Mouse (Mus musculus) limb, embryonic 14.5 days (tissue): Measurements from ENCODE around the gene Add2. TPM values are rescaled to one million over a fixed set of nuclear protein-coding genes. Genes with fewer than 3 reads are reported as not detected.

Experiments used
- ATAC-seq: fragments of 200-750 bp; cut with Nextera tagmentation; 2 replicates; pipeline ENCODE4 v1.8.0; 2017; ENCODE audit warnings: low read depth, moderate number of reproducible peaks, moderate TSS enrichment; ENCODE audit not compliant: low FRiP score
- DNase-seq: peaks from one replicate; pipeline ENCODE4 v3.0.0-alpha.2; 2015; ENCODE audit warnings: low spot score
- H3K27ac ChIP-seq: fragments of 300-500 bp; sonication (generic); replicated peaks from 2 replicates; pipeline ENCODE4 v1.5.1; 2014; ENCODE audit warnings: low read depth, mild to moderate bottlenecking, low read length, moderate library complexity, mixed read lengths
- H3K27me3 ChIP-seq: fragments of 300-500 bp; sonication (generic); 2 replicates; pipeline ENCODE4 v1.6.1; 2014; ENCODE audit warnings: low read length, mixed read lengths; ENCODE audit not compliant: control insufficient read depth, insufficient read depth
- H3K36me3 ChIP-seq: fragments of 300-500 bp; sonication (generic); 2 replicates; pipeline ENCODE4 v1.6.1; 2014; ENCODE audit warnings: mild to moderate bottlenecking, low read length, moderate library complexity, mixed read lengths; ENCODE audit not compliant: control insufficient read depth, insufficient read depth
- H3K4me1 ChIP-seq: fragments of 300-500 bp; sonication (generic); 2 replicates; pipeline ENCODE4 v1.6.1; 2014; ENCODE audit warnings: antibody characterized with exemption, low read length, mixed read lengths; ENCODE audit not compliant: control insufficient read depth, insufficient read depth
- H3K4me2 ChIP-seq: fragments of 300-500 bp; sonication (generic); replicated peaks from 2 replicates; pipeline ENCODE4 v1.6.1; 2014; ENCODE audit warnings: low read depth, mild to moderate bottlenecking, low read length, moderate library complexity; ENCODE audit not compliant: severe bottlenecking
- H3K4me3 ChIP-seq: fragments of 300-500 bp; sonication (generic); replicated peaks from 2 replicates; pipeline ENCODE4 v1.5.1; 2014; ENCODE audit warnings: low read length
- H3K9ac ChIP-seq: fragments of 300-500 bp; sonication (generic); 2 replicates; pipeline ENCODE4 v1.6.1; 2014; ENCODE audit warnings: mild to moderate bottlenecking, low read depth, low read length, moderate library complexity; ENCODE audit not compliant: severe bottlenecking
- H3K9me3 ChIP-seq: fragments of 300-500 bp; sonication (generic); 2 replicates; pipeline ENCODE4 v1.6.1; 2016; ENCODE audit warnings: low read length; ENCODE audit not compliant: control insufficient read depth
- POLR2A ChIP-seq: fragments of 200-500 bp; IDR thresholded peaks from 2 replicates; pipeline ENCODE4 v1.8.0; 2012; ENCODE audit warnings: inconsistent platforms, mild to moderate bottlenecking, moderate library complexity, borderline replicate concordance; ENCODE audit not compliant: insufficient read depth, insufficient read length; ENCODE audit errors: extremely low read depth
- WGBS: fragments of 180-500 bp; shearing (Covaris S2); extraction: QIAGEN DNeasy Blood & Tissue Kit; methylation state at CpG from one replicate; pipeline ENCODE4 v1.1.7; 2014; 5-methylcytosine and 5-hydroxymethylcytosine counted together
- polyA plus RNA-seq, 2 experiments: library from polyadenylated mRNA; depleted of rRNA in 1 of 2; stranded (reverse) in 1 of 2; unstranded in 1 of 2; fragments of >200 nt; fragmentation: Nextera tagmentation in 1 of 2; extraction: Ambion mirVana in 1 of 2; gene quantifications; 2 replicates each; pipeline versions ENCODE4 v1.2.1 to v1.2.3; 2012 to 2014

The Add2 gene
- polyA plus RNA-seq, 2 experiments, result 1.4 to 2.6 TPM

DNA sequence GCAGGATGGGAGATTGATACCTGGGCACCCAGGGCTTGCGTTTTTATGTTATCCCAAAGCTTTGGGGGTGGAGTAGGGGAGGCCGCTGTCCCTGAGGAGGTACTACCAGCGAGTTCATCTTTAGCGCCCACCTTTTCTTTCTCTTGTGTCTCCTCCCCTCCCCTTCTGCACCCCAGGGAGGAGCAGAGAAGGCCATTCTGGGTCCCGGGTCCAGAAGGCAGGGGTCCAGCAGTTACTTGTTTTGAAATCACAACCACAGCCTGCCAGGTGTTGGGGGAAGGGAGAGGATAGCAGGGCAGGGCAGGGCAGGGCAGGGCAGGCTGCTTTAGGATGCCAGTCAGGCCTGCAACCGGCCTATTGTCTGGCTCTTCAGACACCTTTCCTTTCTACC lies 837 bp downstream of the Add2 start:
- WGBS, result 12% methylated on average over 6 of the region's 6 CpGs
- ATAC-seq, result no peak
- H3K9ac ChIP-seq, result peak overlapping the region; percentile 62
- H3K4me1 ChIP-seq, result no peaks in the 10 kb centered on the region
- no peak for DNase-seq
- TF ChIP-seq POLR2A, result no peak
- peaks cover 16% of the 10 kb centered on the region for H3K27me3 ChIP-seq
- no peak overlapping the region for H3K27ac ChIP-seq
- H3K9me3 ChIP-seq, result no peaks in the 10 kb centered on the region
- H3K4me2 ChIP-seq, result peak overlapping the region; percentile 91
- peak overlapping the region; percentile 50 for H3K4me3 ChIP-seq
- no peaks in the 10 kb centered on the region for H3K36me3 ChIP-seq

DNA sequence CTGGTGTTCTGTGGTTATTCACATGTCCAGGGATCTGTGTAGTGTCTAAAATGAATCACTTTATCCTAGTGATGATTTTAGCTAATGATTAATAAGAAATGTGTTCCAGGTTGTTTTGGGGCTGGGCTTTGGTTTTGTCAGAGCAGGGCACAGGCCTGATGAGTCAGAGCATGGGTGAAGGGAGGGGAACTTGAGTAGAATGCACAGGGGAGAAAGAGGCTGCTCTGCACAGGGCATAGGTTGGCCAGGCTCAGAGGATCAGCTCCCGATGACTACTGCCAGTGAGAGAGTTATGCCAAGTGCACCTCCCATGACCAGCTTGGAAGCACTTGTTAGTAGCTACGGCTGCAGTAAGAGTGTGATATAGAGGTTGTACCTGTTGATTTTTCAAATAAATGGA lies 3.0 kb downstream of the Add2 start:
- Histone ChIP-seq H3K27me3 (peaks cover 16% of the 10 kb centered on the region), H3K4me1 (no peaks in the 10 kb centered on the region), H3K9ac (no peak overlapping the region), H3K27ac (no peak overlapping the region), H3K4me3 (no peak overlapping the region), H3K9me3 (no peaks in the 10 kb centered on the region), H3K36me3 (no peaks in the 10 kb centered on the region), H3K4me2 (no peak overlapping the region)
- no peak for ATAC-seq
- DNase-seq, result no peak
- 85% methylated on average over 2 of the region's 2 CpGs for WGBS
- TF ChIP-seq POLR2A, result no peak

DNA sequence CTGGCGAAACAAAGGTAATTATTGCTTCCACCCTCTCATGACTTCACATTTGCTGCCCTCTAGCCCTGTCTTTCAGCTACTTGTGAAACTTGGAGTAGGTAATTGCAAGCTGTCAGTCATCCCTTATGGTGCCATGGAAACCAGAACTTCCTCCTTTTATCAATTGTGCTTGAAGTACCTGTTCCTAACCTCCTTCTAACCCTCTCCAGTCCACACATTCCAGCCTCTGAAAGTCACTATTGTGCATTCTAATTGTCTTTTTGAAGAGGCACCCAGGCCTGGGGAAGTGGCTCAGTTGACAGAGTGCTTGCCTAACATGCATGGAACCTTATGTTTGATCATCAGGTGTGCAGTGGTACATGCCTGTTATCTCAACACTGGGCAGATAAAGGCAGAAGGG lies 5.2 kb downstream of the Add2 start:
- no peaks in the 10 kb centered on the region for H3K4me1 ChIP-seq
- peaks cover 9% of the 10 kb centered on the region for H3K27me3 ChIP-seq
- ATAC-seq (no peak), DNase-seq (no peak)
- H3K4me2 ChIP-seq, result no peak overlapping the region
- TF ChIP-seq POLR2A, result no peak
- no peak overlapping the region for H3K9ac ChIP-seq
- no peaks in the 10 kb centered on the region for H3K9me3 ChIP-seq
- no peak overlapping the region for H3K4me3 ChIP-seq
- WGBS, result 71% methylated on average over 1 of the region's 1 CpGs
- H3K27ac ChIP-seq, result no peak overlapping the region
- no peaks in the 10 kb centered on the region for H3K36me3 ChIP-seq

- Histone ChIP-seq H3K4me2 (no peak overlapping the region), H3K9me3 (no peaks in the 10 kb centered on the region), H3K27me3 (no peaks in the 10 kb centered on the region), H3K27ac (no peak overlapping the region), H3K4me3 (no peak overlapping the region), H3K9ac (no peak overlapping the region), H3K4me1 (no peaks in the 10 kb centered on the region), H3K36me3 (no peaks in the 10 kb centered on the region)
- no peak for DNase-seq
- 78% methylated on average over 2 of the region's 2 CpGs for WGBS
- no peak for TF ChIP-seq POLR2A
- no peak for ATAC-seq
Measured at GRCm38 (mm10) chr6:86038901-86039300, 10.4 kb downstream of the Add2 start.

DNA sequence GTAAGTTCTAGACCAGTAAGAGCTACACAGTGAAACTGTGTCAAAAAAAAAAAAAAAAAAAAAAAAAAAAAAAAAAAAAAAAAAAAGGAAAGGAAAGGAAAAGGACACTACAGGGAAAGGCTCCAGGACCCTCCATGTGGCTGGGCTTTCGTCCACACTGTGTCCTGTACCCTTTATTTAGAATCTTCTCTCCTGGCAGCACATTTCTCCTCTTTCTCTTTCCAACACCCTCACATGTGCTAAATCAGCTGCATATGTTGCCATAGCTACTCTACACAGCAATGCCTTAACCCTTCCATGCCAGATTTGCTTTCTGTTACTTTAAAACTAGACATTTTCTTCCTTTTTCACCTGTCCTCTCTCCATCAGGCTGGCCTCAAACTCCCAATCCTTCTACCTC lies 11.7 kb downstream of the Add2 start:
- no peak overlapping the region for H3K4me2 ChIP-seq
- TF ChIP-seq POLR2A, result no peak
- H3K9me3 ChIP-seq, result no peaks in the 10 kb centered on the region
- H3K4me3 ChIP-seq, result no peak overlapping the region
- H3K9ac ChIP-seq, result no peak overlapping the region
- no peaks in the 10 kb centered on the region for H3K4me1 ChIP-seq
- no peak overlapping the region for H3K27ac ChIP-seq
- no peaks in the 10 kb centered on the region for H3K36me3 ChIP-seq
- no peaks in the 10 kb centered on the region for H3K27me3 ChIP-seq
- ATAC-seq (no peak), DNase-seq (no peak)
- 50% methylated on average over 1 of the region's 1 CpGs for WGBS

GRCm38 (mm10) chr6:86047510-86047909 lies 19.0 kb downstream of the Add2 start:
- H3K9ac ChIP-seq, result no peak overlapping the region
- H3K4me2 ChIP-seq, result no peak overlapping the region
- TF ChIP-seq POLR2A, result no peak
- H3K36me3 ChIP-seq, result no peaks in the 10 kb centered on the region
- WGBS, result 83% methylated on average over 11 of the region's 11 CpGs
- no peak overlapping the region for H3K4me3 ChIP-seq
- no peaks in the 10 kb centered on the region for H3K27me3 ChIP-seq
- no peaks in the 10 kb centered on the region for H3K4me1 ChIP-seq
- DNase-seq (no peak), ATAC-seq (no peak)
- no peak overlapping the region for H3K27ac ChIP-seq
- H3K9me3 ChIP-seq, result no peaks in the 10 kb centered on the region
